ENCODE assay signal across 9 mouse cellular contexts in the genomic region with DNA sequence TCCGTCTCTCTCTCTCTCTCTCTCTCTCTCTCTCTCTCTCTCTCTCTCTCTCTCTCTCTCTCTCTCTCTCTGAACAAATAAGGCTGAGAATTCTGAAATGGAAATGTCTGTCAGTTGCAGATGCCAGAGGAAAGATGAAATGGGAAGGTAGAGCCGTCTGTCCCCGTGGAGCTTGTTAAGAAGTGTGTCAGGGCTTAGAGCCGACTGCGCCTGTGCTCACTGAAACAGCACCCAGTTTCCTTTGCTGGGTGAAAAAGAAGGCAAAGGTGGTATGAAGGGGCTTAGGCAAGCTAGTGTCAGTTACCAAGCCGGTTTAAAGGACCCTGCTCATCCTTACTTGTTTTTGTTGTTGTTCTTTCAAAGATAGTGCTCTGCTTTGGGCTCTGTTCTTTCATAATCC.
DNase-seq lines count a peak whose midpoint lies in the region; ATAC-seq lines count a peak whose summit lies in the region.
"Had no signal": no experiment of that assay in that cellular context is flagged by ENCODE, and none has a peak within 500 bp of the region (broad histone marks: within the 10 kb centered on the region; RNA-seq: fewer than 3 reads in every experiment).

No protein-coding gene starts in this region.

- peak overlapping the region; percentile 88 for H3K27ac ChIP-seq in kidney, embryonic 15.5 days
- H3K27ac ChIP-seq in embryonic facial prominence, embryonic 12.5 days = peak overlapping the region; percentile 97
- H3K27ac ChIP-seq in intestine, embryonic 14.5 days (ENCODE audit: low read depth) = peak overlapping the region; percentile 87
- H3K27ac ChIP-seq in neural tube, embryonic 13.5 days (replicated peaks) = peak overlapping the region; percentile 71

- peak overlapping the region; percentile 73 for H3K4me2 ChIP-seq in kidney, embryonic 15.5 days
- peak overlapping the region; percentile 55 for H3K4me2 ChIP-seq in embryonic facial prominence, embryonic 12.5 days (replicated peaks)
- H3K4me2 ChIP-seq in intestine, embryonic 14.5 days (ENCODE audit: low read length) = peak overlapping the region; percentile 62
- H3K4me2 ChIP-seq in neural tube, embryonic 13.5 days = peak overlapping the region; percentile 40

- ATAC-seq in kidney, embryonic 15.5 days (replicated peaks; ENCODE audit: low FRiP score) = no peak
- ATAC-seq in embryonic facial prominence, embryonic 12.5 days (ENCODE audit: insufficient number of reproducible peaks, insufficient read depth, low FRiP score, low TSS enrichment) = no peak
- ATAC-seq in intestine, embryonic 14.5 days (replicated peaks; ENCODE audit: low FRiP score, low TSS enrichment, low read depth) = no peak
- no peak for ATAC-seq in neural tube, embryonic 13.5 days (ENCODE audit: low read depth)
- no peak for ATAC-seq in CD4-positive, CD25-positive, alpha-beta regulatory T cell, adult 4 months

- WGBS in kidney, embryonic 15.5 days = 16% methylated on average over 5 of the region's 6 CpGs
- WGBS in embryonic facial prominence, embryonic 12.5 days = 11% methylated on average over 5 of the region's 6 CpGs
- WGBS in intestine, embryonic 14.5 days = 16% methylated on average over 5 of the region's 6 CpGs
- 34% methylated on average over 5 of the region's 6 CpGs for WGBS in neural tube, embryonic 13.5 days

- peak overlapping the region; percentile 46 for H3K4me3 ChIP-seq in kidney, embryonic 15.5 days (replicated peaks)
- H3K4me3 ChIP-seq in embryonic facial prominence, embryonic 12.5 days = peak overlapping the region; percentile 51
- H3K4me3 ChIP-seq in intestine, embryonic 14.5 days (ENCODE audit: low read depth, low read length) = peak overlapping the region; percentile 43
- peak overlapping the region; percentile 22 for H3K4me3 ChIP-seq in neural tube, embryonic 13.5 days

- H3K9me3 ChIP-seq in kidney, embryonic 15.5 days (replicated peaks) = no peaks in the 10 kb centered on the region
- H3K9me3 ChIP-seq in embryonic facial prominence, embryonic 12.5 days = no peaks in the 10 kb centered on the region
- no peaks in the 10 kb centered on the region for H3K9me3 ChIP-seq in intestine, embryonic 14.5 days (ENCODE audit: control insufficient read depth, low read length)
- no peaks in the 10 kb centered on the region for H3K9me3 ChIP-seq in neural tube, embryonic 13.5 days

- no peaks in the 10 kb centered on the region for H3K36me3 ChIP-seq in kidney, embryonic 15.5 days
- no peaks in the 10 kb centered on the region for H3K36me3 ChIP-seq in embryonic facial prominence, embryonic 12.5 days
- no peaks in the 10 kb centered on the region for H3K36me3 ChIP-seq in intestine, embryonic 14.5 days (ENCODE audit: control insufficient read depth, insufficient read depth, low read length)
- no peaks in the 10 kb centered on the region for H3K36me3 ChIP-seq in neural tube, embryonic 13.5 days

- peaks cover 48% of the 10 kb centered on the region for H3K4me1 ChIP-seq in kidney, embryonic 15.5 days
- H3K4me1 ChIP-seq in embryonic facial prominence, embryonic 12.5 days = peaks cover 40% of the 10 kb centered on the region
- H3K4me1 ChIP-seq in intestine, embryonic 14.5 days (replicated peaks; ENCODE audit: control insufficient read depth, insufficient read depth, low read length) = peaks cover 30% of the 10 kb centered on the region
- peaks cover 52% of the 10 kb centered on the region for H3K4me1 ChIP-seq in neural tube, embryonic 13.5 days (replicated peaks)

- no peak for DNase-seq in kidney, postnatal 36 days
- DNase-seq in intestine, embryonic 14.5 days (ENCODE audit: low spot score) = no peak
- DNase-seq in spleen, adult 18-20 months = no peak
- no peak for DNase-seq in right cerebral cortex, postnatal 4 days
- DNase-seq: layer of hippocampus, adult 9-11 months had no signal

- peak overlapping the region; percentile 24; the same call in 1 of the 2 replicates for H3K9ac ChIP-seq in kidney, embryonic 15.5 days
- H3K9ac ChIP-seq in embryonic facial prominence, embryonic 12.5 days = peak overlapping the region; percentile 58
- peak overlapping the region; percentile 55 for H3K9ac ChIP-seq in intestine, embryonic 14.5 days (ENCODE audit: low read length)
- peak overlapping the region; percentile 57; the same call in 1 of the 2 replicates for H3K9ac ChIP-seq in neural tube, embryonic 13.5 days

- H3K27me3 ChIP-seq in kidney, embryonic 15.5 days = no peaks in the 10 kb centered on the region
- H3K27me3 ChIP-seq in embryonic facial prominence, embryonic 12.5 days = no peaks in the 10 kb centered on the region
- no peaks in the 10 kb centered on the region for H3K27me3 ChIP-seq in intestine, embryonic 14.5 days (replicated peaks; ENCODE audit: control insufficient read depth, insufficient read depth, low read length)
- no peaks in the 10 kb centered on the region for H3K27me3 ChIP-seq in neural tube, embryonic 13.5 days
